In genomic region chr4:57958098-57958497, GRCm38 (mm10) we compare ENCODE assay signal across 16 mouse cellular contexts. TPM values are rescaled to one million over a fixed set of nuclear protein-coding genes. Genes with fewer than 3 reads are reported as not detected.
A peak's percentile ranks its signal among the peaks of the same experiment; 100 is the strongest.
DNase-seq lines count a peak whose midpoint lies in the region; ATAC-seq and TF ChIP-seq lines count a peak whose summit lies in the region.
"Had no signal": no experiment of that assay in that cellular context is flagged by ENCODE, and none has a peak within 500 bp of the region (broad histone marks: within the 10 kb centered on the region; RNA-seq: fewer than 3 reads in every experiment).

No protein-coding gene starts in this region.

- no peak for ATAC-seq in kidney, embryonic 16.5 days (ENCODE audit: low FRiP score, low TSS enrichment)
- ATAC-seq in G1E (ENCODE audit: extremely low read depth, insufficient number of reproducible peaks, low FRiP score, poor library complexity, severe bottlenecking) = no peak
- ATAC-seq in liver, embryonic 15.5 days (ENCODE audit: insufficient read depth) = no peak
- no peak for ATAC-seq in megakaryocyte progenitor cell, adult 5-6 weeks (replicated peaks; ENCODE audit: poor library complexity)
- ATAC-seq: forebrain, embryonic 15.5 days had no signal

- TF ChIP-seq CTCF in G1E (IDR thresholded peaks at IDR 0.05; ENCODE audit: low read depth, low read length) = no peak

- no peak overlapping the region for H3K9ac ChIP-seq in kidney, embryonic 16.5 days (replicated peaks; ENCODE audit: low read length)
- no peak overlapping the region for H3K9ac ChIP-seq in liver, embryonic 15.5 days
- H3K9ac ChIP-seq: forebrain, embryonic 15.5 days; lung, embryonic 15.5 days had no signal

- no peaks in the 10 kb centered on the region for H3K36me3 ChIP-seq in kidney, embryonic 16.5 days (ENCODE audit: insufficient read depth, low read length)
- H3K36me3 ChIP-seq in G1E (replicated peaks) = peaks cover 13% of the 10 kb centered on the region
- H3K36me3 ChIP-seq in liver, embryonic 15.5 days (replicated peaks) = 0 out of 2 replicates have a peak, but pooled peaks cover 7% of the 10 kb centered on the region
- H3K36me3 ChIP-seq: forebrain, embryonic 15.5 days; lung, embryonic 15.5 days had no signal

- H3K4me3 ChIP-seq in kidney, embryonic 16.5 days (ENCODE audit: low read length) = no peak overlapping the region
- H3K4me3 ChIP-seq in G1E (ENCODE audit: low read depth, low read length) = peak overlapping the region; percentile 93; the same call in 1 of the 2 replicates
- no peak overlapping the region for H3K4me3 ChIP-seq in liver, embryonic 15.5 days (replicated peaks)
- H3K4me3 ChIP-seq: forebrain, embryonic 15.5 days; lung, embryonic 15.5 days had no signal

- no peak for DNase-seq in kidney, adult 18-20 months
- peak; percentile 26 for DNase-seq in G1E (ENCODE audit: low spot score)
- DNase-seq in thymus, postnatal 0 days (ENCODE audit: low spot score) = peak; percentile 84
- DNase-seq in adrenal gland, adult 8-10 months = no peak
- DNase-seq in lung, postnatal 4 days = no peak
- DNase-seq: adrenal gland, adult 2 months; heart, postnatal 14 days; kidney, postnatal 14 days had no signal

- H3K27ac ChIP-seq in kidney, embryonic 16.5 days (ENCODE audit: low read length) = no peak overlapping the region
- H3K27ac ChIP-seq in liver, embryonic 15.5 days (replicated peaks) = no peak overlapping the region
- H3K27ac ChIP-seq: forebrain, embryonic 15.5 days had no signal

- H3K9me3 ChIP-seq in kidney, embryonic 16.5 days (ENCODE audit: low read length) = no peaks in the 10 kb centered on the region
- no peaks in the 10 kb centered on the region for H3K9me3 ChIP-seq in G1E (replicated peaks)
- H3K9me3 ChIP-seq in liver, embryonic 15.5 days (replicated peaks) = no peaks in the 10 kb centered on the region
- H3K9me3 ChIP-seq: forebrain, embryonic 15.5 days; lung, embryonic 15.5 days had no signal

- WGBS in kidney, embryonic 16.5 days = 27% methylated on average over 9 of the region's 9 CpGs
- 64% methylated on average over 9 of the region's 9 CpGs for WGBS in liver, embryonic 15.5 days (ENCODE audit: insufficient replicate concordance)

- 0 out of 2 replicates have a peak, but pooled peaks cover 5% of the 10 kb centered on the region for H3K27me3 ChIP-seq in kidney, embryonic 16.5 days (ENCODE audit: insufficient read depth, low read length)
- H3K27me3 ChIP-seq in G1E (ENCODE audit: insufficient read depth, low read length) = no peaks in the 10 kb centered on the region
- peaks cover 11% of the 10 kb centered on the region; the same call in 1 of the 2 replicates for H3K27me3 ChIP-seq in liver, embryonic 15.5 days
- H3K27me3 ChIP-seq: forebrain, embryonic 15.5 days; lung, embryonic 15.5 days had no signal

- peaks cover 33% of the 10 kb centered on the region for H3K4me1 ChIP-seq in kidney, embryonic 16.5 days (ENCODE audit: insufficient read depth, low read length)
- peaks cover 43% of the 10 kb centered on the region for H3K4me1 ChIP-seq in G1E (ENCODE audit: insufficient read depth, low read depth, low read length)
- H3K4me1 ChIP-seq in liver, embryonic 15.5 days (replicated peaks) = peaks cover 36% of the 10 kb centered on the region

- 0 out of 2 replicates have a peak overlapping the region, but pooled peaks have one; percentile 3 for H3K4me2 ChIP-seq in kidney, embryonic 16.5 days (replicated peaks; ENCODE audit: low read depth, low read length)
- H3K4me2 ChIP-seq in liver, embryonic 15.5 days = peak overlapping the region; percentile 93
- H3K4me2 ChIP-seq: forebrain, embryonic 15.5 days had no signal

RNA-seq across cellular contexts. Expression of gene Txn1, which starts 1.9 kb away (rescaled TPM):
- polyA plus RNA-seq in kidney, embryonic 16.5 days (2015; fragmentation: Nextera tagmentation; extraction: Ambion mirVana) = 426 and 432 TPM in 2 replicates
- total RNA-seq in G1E (2014; fragmentation: Nextera tagmentation) (174 and 189 TPM in 2 replicates), G1E (2017) (241 and 298 TPM in 2 replicates)
- polyA plus RNA-seq in G1E (2012) = 21.9 and 54.6 TPM in 2 replicates
- polyA plus RNA-seq in liver, embryonic 15.5 days (2015; fragmentation: Nextera tagmentation; extraction: Ambion mirVana) = 183 and 207 TPM in 2 replicates
- 716 and 724 TPM in 2 replicates for polyA plus RNA-seq in thymus, postnatal 0 days (2015; fragmentation: Nextera tagmentation; extraction: Ambion mirVana)
- 100 to 1,000 TPM; 215 to 295 (median 238) TPM for total RNA-seq in adrenal gland, adult 8-10 months (2022)
- 427 and 511 TPM in 2 replicates for total RNA-seq in megakaryocyte progenitor cell, adult 5-6 weeks (2015)
- total RNA-seq in megakaryocyte progenitor cell, adult 5-6 weeks (2017) = 214 and 220 TPM in 2 replicates

RNA-seq across cellular contexts. Expression of gene D630039A03Rik, which starts 42.0 kb away (rescaled TPM):
- 1.7 and 2.2 TPM in 2 replicates for polyA plus RNA-seq in kidney, embryonic 16.5 days (2015; fragmentation: Nextera tagmentation; extraction: Ambion mirVana)
- total RNA-seq in G1E (2014; fragmentation: Nextera tagmentation) = not detected in 2 replicates
- 0.06 and 0.22 TPM in 2 replicates for total RNA-seq in G1E (2017)
- not detected in 2 replicates for polyA plus RNA-seq in G1E (2012)
- polyA plus RNA-seq in liver, embryonic 15.5 days (2015; fragmentation: Nextera tagmentation; extraction: Ambion mirVana) = 0.13 and 0.28 TPM in 2 replicates
- polyA plus RNA-seq in thymus, postnatal 0 days (2015; fragmentation: Nextera tagmentation; extraction: Ambion mirVana) = 0.13 and 0.16 TPM in 2 replicates
- total RNA-seq in adrenal gland, adult 8-10 months (2022) = 10 to 100 TPM; 13.0 to 17.0 (median 15.0) TPM
- not detected in 2 replicates for total RNA-seq in megakaryocyte progenitor cell, adult 5-6 weeks (2015)
- total RNA-seq in megakaryocyte progenitor cell, adult 5-6 weeks (2017) = 0.34 TPM in 1 of 2 replicates, not detected in the other
- polyA plus RNA-seq: forebrain, embryonic 15.5 days had no signal

RNA-seq across cellular contexts. Expression of gene Txndc8, which starts 50.8 kb away (rescaled TPM):
- polyA plus RNA-seq in kidney, embryonic 16.5 days (2015; fragmentation: Nextera tagmentation; extraction: Ambion mirVana) = not detected in 2 replicates
- total RNA-seq in G1E (2014; fragmentation: Nextera tagmentation) (not detected in 2 replicates), G1E (2017) (not detected in 2 replicates)
- not detected in 2 replicates for polyA plus RNA-seq in G1E (2012)
- not detected in 2 replicates for polyA plus RNA-seq in liver, embryonic 15.5 days (2015; fragmentation: Nextera tagmentation; extraction: Ambion mirVana)
- polyA plus RNA-seq in thymus, postnatal 0 days (2015; fragmentation: Nextera tagmentation; extraction: Ambion mirVana) = not detected in 2 replicates
- not detected for total RNA-seq in adrenal gland, adult 8-10 months (2022)
- not detected in 2 replicates for total RNA-seq in megakaryocyte progenitor cell, adult 5-6 weeks (2015)
- not detected in 2 replicates for total RNA-seq in megakaryocyte progenitor cell, adult 5-6 weeks (2017)
- total RNA-seq: adrenal gland, adult 2 months; heart, postnatal 14 days; left cerebral cortex, postnatal 14 days; monocyte, adult 5-6 weeks had no signal
- polyA plus RNA-seq: adrenal gland, adult 2 months; embryonic facial prominence, embryonic 11.5 days; forebrain, embryonic 15.5 days; lung, embryonic 15.5 days had no signal

Comparison
In these comparisons a context has a peak if more than half of its experiments do, and no peak if none do; other contexts are left out.
1. DNase-seq: peak in G1E (single experiment) and thymus, postnatal 0 days (single experiment); none in kidney, adult 18-20 months (single experiment), adrenal gland, adult 8-10 months (single experiment) and lung, postnatal 4 days (0 of 2).